Mouse (Mus musculus) liver, embryonic 14.5 days (tissue): ENCODE data around the gene Zbed3.
A peak's percentile ranks its signal among the peaks of the same experiment; 100 is the strongest.

Experiments used
- CTCF ChIP-seq: IDR thresholded peaks from 2 replicates; pipeline ENCODE4 v1.5.1; 2016; ENCODE audit warnings: antibody characterized with exemption, low read depth, control low read depth
- EP300 ChIP-seq: IDR thresholded peaks from 2 replicates; pipeline ENCODE4 v1.6.1; 2016; ENCODE audit warnings: antibody characterized with exemption, low read depth

GRCm38 (mm10) chr13:95366356-95366755, 42.9 kb downstream of the Zbed3 start:
- TF ChIP-seq EP300 (peak; percentile 43; the same call in 1 of the 2 replicates), CTCF (no peak)
